Mouse (Mus musculus) layer of hippocampus, adult 11-12 months (tissue): ENCODE measurements at regions not wholly inside any gene's neighbourhood (a gene's known extent, or its start where the extent isn't known, plus 50 kb on each side); places are given as distances from the start of the nearest gene placed in this dataset.
"Not testable (repeated sequence)": the region's sequence is repeated elsewhere in the genome, so short reads cannot be mapped to it uniquely, and the experiment has no call there.

ENCODE experiments used
- DNase-seq: peaks from one replicate; pipeline ENCODE4 v3.0.0; 2022; ENCODE audit warnings: low spot score

DNA sequence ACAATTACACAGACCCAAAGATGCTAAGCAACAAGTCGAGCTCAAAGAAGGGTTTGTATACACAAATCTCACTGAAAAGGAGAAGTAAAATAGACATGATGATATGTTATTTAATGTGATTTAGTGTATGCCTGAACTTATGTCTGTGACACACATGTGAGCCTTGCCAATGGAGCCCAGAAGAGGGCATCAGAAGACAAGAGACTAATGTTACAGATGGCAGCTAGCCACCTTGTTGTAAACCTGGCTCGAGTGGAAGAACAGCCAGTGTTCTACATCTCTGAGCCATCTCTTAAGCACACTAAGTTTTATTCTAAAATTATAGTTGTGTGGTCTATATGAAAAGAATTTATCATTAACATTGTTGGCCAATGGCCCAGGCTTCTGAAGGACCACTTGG lies 943.7 kb upstream of the Prmt6 start:
- DNase-seq, result no peak

DNA sequence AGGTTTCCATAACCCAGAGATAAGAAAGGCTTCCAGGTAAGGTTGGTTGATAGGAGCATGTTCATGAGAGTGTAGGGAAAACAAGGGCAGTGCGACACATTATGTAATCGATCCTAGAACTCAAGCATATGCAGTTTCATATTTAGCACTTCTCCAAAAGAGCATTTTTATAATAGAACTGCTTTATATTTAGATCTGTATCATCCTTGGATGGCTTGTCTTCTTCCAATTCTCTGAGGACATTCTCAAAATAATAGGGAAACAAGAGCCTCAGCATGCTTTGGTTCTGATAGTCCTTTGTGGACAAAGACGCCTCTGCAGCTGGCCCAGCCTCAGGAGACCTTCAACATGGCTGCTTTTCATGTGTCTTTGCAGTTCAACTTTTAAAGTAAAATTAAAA lies 915.9 kb upstream of the Prmt6 start:
- no peak for DNase-seq

DNA sequence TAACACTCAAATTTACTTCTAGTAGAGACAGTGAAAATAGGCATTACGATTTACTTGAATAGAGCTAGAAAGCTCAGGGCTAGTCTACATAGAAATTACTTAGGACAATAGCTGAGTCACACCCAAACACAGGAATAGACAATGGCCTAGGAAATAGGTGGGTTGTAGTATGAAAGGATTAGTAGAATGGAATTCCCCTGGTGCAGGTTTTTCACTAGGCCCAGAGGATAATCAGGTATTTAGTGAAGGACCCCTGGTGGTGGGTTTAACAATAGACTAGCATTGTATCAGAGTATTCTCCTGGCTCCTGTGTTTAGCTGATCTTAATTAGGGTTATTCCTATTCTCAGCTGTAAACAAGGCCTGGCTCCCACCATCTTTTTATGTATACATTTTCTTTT lies 890.4 kb upstream of the Prmt6 start:
- not testable (repeated sequence) for DNase-seq

DNA sequence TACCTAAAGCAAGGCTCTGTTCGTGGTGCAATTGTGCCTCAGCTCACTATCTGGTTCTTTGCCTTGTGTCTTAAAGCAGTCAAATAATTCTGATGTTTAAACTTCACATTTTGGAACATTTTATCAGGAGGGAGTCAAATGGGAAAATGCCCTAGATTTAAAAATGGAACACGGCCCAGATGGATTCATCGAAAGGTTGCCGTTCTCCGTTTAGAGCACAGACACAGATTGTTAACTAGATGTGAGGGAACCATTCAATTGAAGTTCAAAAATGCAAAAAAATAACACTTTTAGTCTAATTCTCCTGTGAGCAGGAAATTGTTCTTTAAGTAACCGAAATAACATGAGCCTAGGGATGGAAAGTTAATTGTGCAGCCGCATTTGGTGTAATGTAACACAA lies 858.2 kb upstream of the Prmt6 start:
- peak; percentile 5 for DNase-seq

DNA sequence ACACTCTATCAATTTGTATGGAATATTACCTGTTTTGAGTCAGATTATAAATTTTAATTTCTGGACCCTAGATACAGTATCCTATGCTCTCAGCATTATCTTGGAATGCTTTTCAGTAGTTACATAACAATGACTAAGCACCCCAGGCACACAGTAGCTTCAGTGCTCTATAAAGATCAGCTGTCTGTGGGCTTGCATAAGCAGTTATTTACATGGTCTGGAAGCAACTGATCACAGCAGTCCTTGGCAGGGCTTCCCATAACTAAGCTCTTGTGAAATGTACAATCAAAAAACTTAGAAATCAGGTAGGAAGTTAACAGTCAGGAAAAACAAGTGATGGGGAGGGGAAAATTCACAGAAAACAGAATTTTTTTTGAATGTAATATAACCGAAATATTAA lies 851.8 kb upstream of the Prmt6 start:
- DNase-seq, result peak; percentile 25

DNA sequence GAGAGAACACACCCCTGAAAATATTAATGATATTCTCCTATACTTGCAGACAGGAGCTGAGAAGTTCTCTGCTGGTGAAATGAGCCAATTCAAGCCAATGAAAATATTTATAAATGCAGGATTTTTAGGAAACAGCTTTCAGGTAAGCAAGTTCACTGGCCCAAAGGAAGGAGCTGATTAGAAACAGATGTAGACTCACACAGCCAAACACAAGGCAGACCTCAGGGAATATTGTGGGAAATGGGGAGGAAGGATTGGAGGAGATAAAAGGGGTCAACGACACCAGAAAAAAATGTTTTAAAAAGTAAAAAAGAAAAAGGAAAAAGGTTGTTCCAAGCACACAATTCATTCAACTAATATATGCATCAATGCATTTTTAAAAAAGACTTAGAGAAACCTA lies 823.5 kb upstream of the Prmt6 start:
- DNase-seq, result no peak

DNA sequence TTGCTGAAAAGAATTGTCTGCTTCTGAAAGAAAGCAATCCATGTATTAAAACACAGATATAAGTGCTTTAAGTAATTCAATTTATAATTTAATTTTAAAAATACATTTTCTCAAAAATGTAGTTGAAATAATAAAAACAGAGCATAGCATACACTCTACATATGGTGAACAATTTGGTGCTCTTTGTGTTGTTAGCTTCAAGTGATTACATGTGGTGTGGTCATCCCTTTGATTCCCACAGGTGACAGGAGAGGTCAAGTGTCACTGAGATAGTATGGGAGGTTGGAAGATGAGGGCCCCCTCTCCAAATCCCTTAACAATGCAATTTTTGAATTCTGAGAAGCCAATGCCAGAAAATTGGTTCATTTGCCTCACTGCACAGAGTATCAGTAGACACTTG lies 819.5 kb upstream of the Prmt6 start:
- DNase-seq, result no peak

DNA sequence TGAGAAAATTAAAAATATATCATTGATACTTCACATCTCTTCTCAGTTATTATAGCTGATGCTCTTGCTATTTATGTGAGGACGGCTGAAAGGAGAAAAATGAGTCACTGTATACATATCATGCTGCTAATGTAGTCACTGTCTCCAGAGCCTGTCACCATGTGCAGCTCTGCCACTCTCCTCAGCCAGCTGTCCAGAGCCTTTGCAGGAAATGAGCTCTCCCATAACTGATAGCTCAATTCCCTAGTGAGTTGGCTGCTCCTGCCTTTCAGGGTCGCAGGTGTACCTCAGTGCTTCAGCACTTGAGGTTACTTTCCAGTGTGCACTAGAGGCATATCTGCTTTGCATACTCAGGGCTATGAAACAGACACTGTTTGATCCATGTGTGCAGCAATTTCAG lies 819.0 kb upstream of the Prmt6 start:
- DNase-seq, result no peak

DNA sequence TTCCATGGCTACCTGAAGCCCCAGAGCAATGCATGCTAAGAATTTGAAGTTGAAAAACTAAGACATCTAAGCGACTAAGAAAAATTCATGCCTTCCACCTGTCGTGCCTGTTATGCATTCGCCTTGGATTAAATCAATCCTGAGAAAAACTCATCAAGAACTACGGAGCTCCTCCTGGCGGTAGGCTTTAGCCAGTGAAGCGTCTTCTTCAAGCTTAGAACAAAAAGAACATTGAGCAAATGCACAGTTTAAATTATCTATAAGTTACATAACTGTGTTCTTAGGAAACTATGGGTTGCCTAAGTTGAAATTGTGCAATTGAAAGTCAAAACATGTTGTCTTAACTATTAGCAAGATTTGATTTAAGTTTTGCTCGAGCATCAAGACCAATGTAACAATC lies 818.4 kb upstream of the Prmt6 start:
- DNase-seq, result peak; percentile 66

DNA sequence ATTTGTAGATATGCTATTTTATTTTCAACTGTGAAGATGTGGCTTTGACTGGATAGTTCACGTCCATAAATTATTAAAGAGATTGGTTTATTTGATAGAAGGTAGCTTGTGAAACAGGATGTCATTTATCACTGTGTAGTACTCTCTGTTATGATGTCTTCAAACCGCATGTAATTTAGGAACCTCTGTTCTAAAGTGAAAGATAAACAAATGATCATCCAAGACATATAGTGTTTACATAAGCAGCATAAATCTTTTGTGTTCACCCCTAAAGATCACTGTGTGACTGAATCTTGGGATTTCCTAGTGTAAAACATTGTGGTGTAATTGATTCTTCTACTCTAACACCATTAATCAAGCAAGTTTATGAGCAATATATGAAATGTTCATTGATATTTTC lies 798.8 kb upstream of the Prmt6 start:
- no peak for DNase-seq
